Mouse (Mus musculus) lung, embryonic 15.5 days (tissue): ENCODE results near the gene Ttc16. TPM values are rescaled to one million over a fixed set of nuclear protein-coding genes. Genes with fewer than 3 reads are reported as not detected.

Experiments used
- ATAC-seq: fragments of 200-750 bp; cut with Nextera tagmentation; 2 replicates; pipeline ENCODE4 v1.8.0; 2017; ENCODE audit warnings: moderate number of reproducible peaks, borderline replicate concordance; ENCODE audit not compliant: low FRiP score, low TSS enrichment; ENCODE audit errors: extremely low read depth
- H3K27ac ChIP-seq: fragments of 300-500 bp; sonication (generic); 2 replicates; pipeline ENCODE4 v1.5.1; 2015; ENCODE audit warnings: moderate library complexity, mild to moderate bottlenecking, inconsistent platforms
- H3K27me3 ChIP-seq: fragments of 300-500 bp; sonication (generic); 2 replicates; pipeline ENCODE4 v1.6.1; 2015; ENCODE audit warnings: inconsistent platforms
- H3K36me3 ChIP-seq: fragments of 300-500 bp; sonication (generic); 2 replicates; pipeline ENCODE4 v1.6.1; 2015; ENCODE audit warnings: inconsistent platforms
- H3K4me1 ChIP-seq: fragments of 300-500 bp; sonication (generic); 2 replicates; pipeline ENCODE4 v1.6.1; 2015; ENCODE audit warnings: inconsistent platforms
- H3K4me2 ChIP-seq: fragments of 300-500 bp; sonication (generic); 2 replicates; pipeline ENCODE4 v1.6.1; 2015; ENCODE audit warnings: inconsistent platforms, mild to moderate bottlenecking, moderate library complexity
- H3K4me3 ChIP-seq: fragments of 300-500 bp; sonication (generic); 2 replicates; pipeline ENCODE4 v1.5.1; 2015; ENCODE audit warnings: mild to moderate bottlenecking, inconsistent platforms
- H3K9ac ChIP-seq: fragments of 300-500 bp; sonication (generic); 2 replicates; pipeline ENCODE4 v1.6.1; 2015; ENCODE audit warnings: inconsistent platforms
- H3K9me3 ChIP-seq: fragments of 300-500 bp; sonication (generic); 2 replicates; pipeline ENCODE4 v1.6.1; 2016; ENCODE audit warnings: inconsistent platforms
- WGBS: fragments of 180-500 bp; shearing (Covaris S2); methylation state at CpG from one replicate; pipeline ENCODE4 v1.1.7; 2015; 5-methylcytosine and 5-hydroxymethylcytosine counted together
- polyA plus RNA-seq: library from polyadenylated mRNA; unstranded; fragments of >200 nt; fragmentation: Nextera tagmentation; extraction: Ambion mirVana; gene quantifications from 2 replicates; pipeline ENCODE4 v1.2.1, GENCODE M21; 2015

Gene Ttc16
- polyA plus RNA-seq, 1 experiment from 2014 or later: 0.69 TPM

DNA sequence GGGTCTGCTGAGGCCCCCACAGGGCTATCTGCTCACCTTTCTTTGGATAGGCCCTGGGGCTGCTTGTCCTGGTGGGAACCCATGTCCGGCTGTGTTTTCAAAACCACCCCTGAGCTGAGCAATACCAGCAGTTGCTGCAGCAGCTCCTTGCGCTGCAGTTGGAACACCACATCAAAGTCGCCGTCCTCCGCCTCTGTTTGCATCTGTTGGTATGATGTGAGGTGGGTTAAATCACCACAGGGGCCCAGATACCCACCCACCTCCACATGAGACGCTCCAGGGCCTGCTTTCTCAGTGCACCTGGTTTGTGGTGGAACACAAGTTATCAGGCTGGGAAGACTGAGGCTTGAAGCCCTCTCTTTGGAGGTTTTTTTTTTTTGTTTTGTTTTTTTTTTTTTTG is 2.6 kb upstream of the Ttc16 start:
- no peak for ATAC-seq
- no peak overlapping the region for H3K4me3 ChIP-seq

GRCm38 (mm10) chr2:32776192-32776591 is 759 bp upstream of the Ttc16 start:
- no peak overlapping the region for H3K27ac ChIP-seq
- 21% methylated on average over 22 of the region's 22 CpGs for WGBS
- H3K9me3 ChIP-seq: no peaks in the 10 kb centered on the region
- peak overlapping the region; percentile 56 for H3K4me3 ChIP-seq
- peak overlapping the region; percentile 27 for H3K9ac ChIP-seq
- peaks cover 14% of the 10 kb centered on the region for H3K4me1 ChIP-seq
- H3K27me3 ChIP-seq: no peaks in the 10 kb centered on the region
- ATAC-seq: no peak
- peak overlapping the region; percentile 76 for H3K4me2 ChIP-seq
- H3K36me3 ChIP-seq: no peaks in the 10 kb centered on the region

More for the DNA sequence above, 2.6 kb upstream of the Ttc16 start:
- H3K9ac ChIP-seq: no peak overlapping the region
- no peak overlapping the region for H3K4me2 ChIP-seq
- H3K36me3 ChIP-seq: no peaks in the 10 kb centered on the region
- H3K27me3 ChIP-seq: no peaks in the 10 kb centered on the region
- no peaks in the 10 kb centered on the region for H3K9me3 ChIP-seq
- no peak overlapping the region for H3K27ac ChIP-seq
- peaks cover 14% of the 10 kb centered on the region for H3K4me1 ChIP-seq
- 93% methylated on average over 6 of the region's 6 CpGs for WGBS

DNA sequence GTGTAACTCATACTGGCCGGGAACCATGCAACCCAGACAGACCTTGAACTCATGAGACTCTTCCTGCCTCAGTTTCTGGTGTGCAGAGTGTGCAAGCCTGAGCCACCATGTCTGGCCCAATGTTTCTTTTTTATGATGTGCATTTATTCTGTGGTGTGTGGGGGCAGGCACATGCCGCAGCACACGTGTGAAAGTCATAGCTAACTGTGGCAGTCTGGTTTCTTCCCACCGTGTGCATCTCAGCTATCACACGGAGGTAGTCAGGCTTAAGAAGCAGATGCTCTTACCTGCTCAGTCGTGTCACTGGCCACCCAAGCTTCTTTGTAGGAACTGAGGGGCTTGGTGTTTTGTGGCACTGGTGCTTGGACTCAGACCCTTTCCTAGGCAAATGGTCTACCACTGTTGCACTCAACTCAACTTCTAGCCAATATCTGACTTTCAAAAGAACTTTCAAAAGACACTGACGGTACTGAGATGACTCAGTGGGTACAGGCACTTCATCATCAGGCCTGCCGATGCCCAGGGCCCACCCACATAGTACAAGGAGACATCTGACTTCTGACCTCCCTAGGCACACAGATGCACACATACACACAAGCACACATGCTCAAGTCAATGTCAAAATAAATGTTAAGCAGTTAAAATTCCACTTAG is 2.7 kb downstream of the Ttc16 start:
- no peak overlapping the region for H3K27ac ChIP-seq
- ATAC-seq: no peak
- no peaks in the 10 kb centered on the region for H3K9me3 ChIP-seq
- no peaks in the 10 kb centered on the region for H3K27me3 ChIP-seq
- no peak overlapping the region for H3K4me3 ChIP-seq
- peaks cover 15% of the 10 kb centered on the region for H3K4me1 ChIP-seq
- no peak overlapping the region for H3K9ac ChIP-seq
- WGBS: 66% methylated on average over 8 of the region's 8 CpGs
- H3K4me2 ChIP-seq: no peak overlapping the region
- H3K36me3 ChIP-seq: no peaks in the 10 kb centered on the region

DNA sequence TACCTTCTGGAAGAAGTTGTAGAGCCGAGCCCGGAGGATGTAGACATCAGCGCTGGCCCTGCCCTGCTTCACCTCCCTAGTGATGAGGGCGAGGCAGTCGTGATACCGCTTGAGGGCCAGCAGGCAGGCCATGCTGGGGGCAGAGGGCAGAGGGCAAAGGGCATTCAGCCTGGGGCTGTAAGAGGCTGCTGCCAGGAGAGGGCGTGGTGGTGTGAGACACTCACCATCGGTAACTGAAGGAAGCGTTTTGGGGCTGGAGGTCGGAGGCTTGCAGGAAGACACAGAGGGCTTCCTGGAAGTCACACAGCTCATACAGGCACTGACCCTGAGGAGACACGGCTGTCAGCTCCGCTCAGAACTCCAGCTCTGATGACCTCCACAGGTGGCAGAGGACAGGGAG is 3.5 kb downstream of the Ttc16 start:
- Histone ChIP-seq H3K4me1 (peaks cover 15% of the 10 kb centered on the region), H3K9ac (no peak overlapping the region), H3K9me3 (no peaks in the 10 kb centered on the region), H3K4me2 (no peak overlapping the region), H3K27ac (no peak overlapping the region), H3K36me3 (no peaks in the 10 kb centered on the region), H3K27me3 (no peaks in the 10 kb centered on the region), H3K4me3 (no peak overlapping the region)
- WGBS: 26% methylated on average over 12 of the region's 12 CpGs
- ATAC-seq: no peak

- Histone ChIP-seq H3K36me3 (no peaks in the 10 kb centered on the region), H3K4me1 (peaks cover 4% of the 10 kb centered on the region; the same call in 1 of the 2 replicates), H3K27ac (no peak overlapping the region), H3K27me3 (no peaks in the 10 kb centered on the region), H3K4me3 (no peak overlapping the region), H3K9me3 (no peaks in the 10 kb centered on the region), H3K4me2 (no peak overlapping the region), H3K9ac (no peak overlapping the region)
- WGBS: 73% methylated on average over 5 of the region's 5 CpGs
- ATAC-seq: no peak
These were observed 5.9 kb downstream of the Ttc16 start for GRCm38 (mm10) chr2:32769327-32770085.

GRCm38 (mm10) chr2:32768661-32769285 is 6.7 kb downstream of the Ttc16 start:
- ATAC-seq: peak; percentile 9; the same call in 1 of the 2 replicates
- peaks cover 4% of the 10 kb centered on the region; the same call in 1 of the 2 replicates for H3K4me1 ChIP-seq
- H3K27ac ChIP-seq: no peak overlapping the region
- H3K9me3 ChIP-seq: no peaks in the 10 kb centered on the region
- H3K9ac ChIP-seq: no peak overlapping the region
- H3K4me2 ChIP-seq: no peak overlapping the region
- H3K27me3 ChIP-seq: no peaks in the 10 kb centered on the region
- no peak overlapping the region for H3K4me3 ChIP-seq
- H3K36me3 ChIP-seq: no peaks in the 10 kb centered on the region
- 46% methylated on average over 19 of the region's 19 CpGs for WGBS

- peaks cover 4% of the 10 kb centered on the region; the same call in 1 of the 2 replicates for H3K4me1 ChIP-seq
- WGBS: 66% methylated on average over 12 of the region's 12 CpGs
- no peak overlapping the region for H3K27ac ChIP-seq
- no peak overlapping the region for H3K9ac ChIP-seq
- H3K9me3 ChIP-seq: no peaks in the 10 kb centered on the region
- ATAC-seq: no peak
- no peak overlapping the region for H3K4me3 ChIP-seq
- H3K4me2 ChIP-seq: no peak overlapping the region
- H3K27me3 ChIP-seq: no peaks in the 10 kb centered on the region
- H3K36me3 ChIP-seq: no peaks in the 10 kb centered on the region
These were observed 8.2 kb downstream of the Ttc16 start for GRCm38 (mm10) chr2:32767241-32767640.

GRCm38 (mm10) chr2:32763353-32763752 is 12.1 kb downstream of the Ttc16 start:
- H3K27ac ChIP-seq: no peak overlapping the region
- H3K4me3 ChIP-seq: no peak overlapping the region
- H3K4me1 ChIP-seq: peaks cover 4% of the 10 kb centered on the region; the same call in 1 of the 2 replicates
- H3K9ac ChIP-seq: no peak overlapping the region
- H3K4me2 ChIP-seq: no peak overlapping the region
- no peak for ATAC-seq
- peaks cover 8% of the 10 kb centered on the region for H3K36me3 ChIP-seq
- H3K9me3 ChIP-seq: no peaks in the 10 kb centered on the region
- H3K27me3 ChIP-seq: no peaks in the 10 kb centered on the region
- WGBS: 66% methylated on average over 3 of the region's 3 CpGs

GRCm38 (mm10) chr2:32761859-32762258 is 13.6 kb downstream of the Ttc16 start:
- Histone ChIP-seq H3K36me3 (peaks cover 8% of the 10 kb centered on the region), H3K4me3 (no peak overlapping the region), H3K9me3 (no peaks in the 10 kb centered on the region), H3K27me3 (no peaks in the 10 kb centered on the region), H3K9ac (no peak overlapping the region), H3K27ac (no peak overlapping the region), H3K4me1 (peaks cover 10% of the 10 kb centered on the region), H3K4me2 (no peak overlapping the region)
- 72% methylated on average over 4 of the region's 4 CpGs for WGBS
- no peak for ATAC-seq

GRCm38 (mm10) chr2:32761361-32761760 is 14.1 kb downstream of the Ttc16 start:
- H3K27ac ChIP-seq: no peak overlapping the region
- peaks cover 10% of the 10 kb centered on the region for H3K4me1 ChIP-seq
- H3K4me3 ChIP-seq: no peak overlapping the region
- peaks cover 8% of the 10 kb centered on the region for H3K36me3 ChIP-seq
- ATAC-seq: no peak
- no peak overlapping the region for H3K4me2 ChIP-seq
- H3K9me3 ChIP-seq: no peaks in the 10 kb centered on the region
- no peak overlapping the region for H3K9ac ChIP-seq
- no peaks in the 10 kb centered on the region for H3K27me3 ChIP-seq
- WGBS: 88% methylated on average over 14 of the region's 14 CpGs

DNA sequence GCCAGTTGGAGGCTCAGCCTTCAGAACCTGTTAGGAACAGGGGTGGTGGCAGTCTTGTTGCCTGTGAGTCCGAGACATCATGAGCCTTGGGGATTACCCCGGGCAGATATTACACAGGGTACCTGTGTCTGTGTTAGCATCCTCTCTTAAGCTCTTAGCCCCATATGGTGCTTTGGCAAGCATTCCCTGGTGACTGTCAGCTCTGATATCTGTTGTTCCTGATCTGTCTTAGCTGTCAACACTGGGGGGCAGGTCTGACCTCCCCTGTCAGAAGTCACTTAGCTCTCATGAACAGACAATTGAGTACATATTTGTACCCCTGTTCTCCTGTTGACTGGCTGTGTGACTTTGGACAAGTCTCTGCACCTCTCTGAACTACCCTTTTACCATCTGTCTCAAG is 16.4 kb downstream of the Ttc16 start:
- H3K4me2 ChIP-seq: no peak overlapping the region
- peaks cover 15% of the 10 kb centered on the region for H3K36me3 ChIP-seq
- peaks cover 10% of the 10 kb centered on the region for H3K4me1 ChIP-seq
- no peak overlapping the region for H3K4me3 ChIP-seq
- H3K27me3 ChIP-seq: no peaks in the 10 kb centered on the region
- no peak for ATAC-seq
- H3K9ac ChIP-seq: no peak overlapping the region
- H3K9me3 ChIP-seq: no peaks in the 10 kb centered on the region
- no peak overlapping the region for H3K27ac ChIP-seq
- WGBS: 88% methylated on average over 2 of the region's 2 CpGs

DNA sequence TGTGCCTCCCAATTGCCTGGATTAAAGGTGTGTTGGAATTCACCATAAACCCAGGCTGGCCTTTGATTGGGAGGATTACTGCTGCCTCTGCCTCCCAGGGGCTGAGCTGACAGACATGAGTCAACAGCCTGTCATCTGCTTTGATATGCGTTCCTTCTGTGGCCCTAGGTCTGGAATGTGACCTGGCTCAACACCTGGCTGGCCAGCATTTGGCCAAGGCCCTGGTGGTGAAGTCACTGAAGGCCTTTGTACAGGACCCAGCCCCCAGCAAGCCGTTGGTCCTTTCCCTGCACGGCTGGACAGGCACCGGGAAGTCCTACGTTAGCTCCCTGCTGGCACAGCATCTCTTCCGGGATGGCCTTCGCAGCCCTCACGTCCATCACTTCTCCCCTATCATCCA is 16.9 kb downstream of the Ttc16 start:
- H3K9me3 ChIP-seq: no peaks in the 10 kb centered on the region
- 63% methylated on average over 8 of the region's 8 CpGs for WGBS
- no peak overlapping the region for H3K4me3 ChIP-seq
- H3K27ac ChIP-seq: no peak overlapping the region
- H3K27me3 ChIP-seq: no peaks in the 10 kb centered on the region
- H3K4me1 ChIP-seq: peaks cover 10% of the 10 kb centered on the region
- H3K4me2 ChIP-seq: no peak overlapping the region; the same call in 1 of the 2 replicates
- no peak overlapping the region for H3K9ac ChIP-seq
- peaks cover 16% of the 10 kb centered on the region for H3K36me3 ChIP-seq
- no peak for ATAC-seq
